Mouse (Mus musculus) erythroblast, adult 5-6 weeks (primary cell): ENCODE results near the gene Tgm2. TPM values are rescaled to one million over a fixed set of nuclear protein-coding genes. Genes with fewer than 3 reads are reported as not detected.

Experiments used
- ATAC-seq: replicated peaks from 2 replicates; pipeline ENCODE4 v1.8.0; 2016; ENCODE audit warnings: moderate number of reproducible peaks, mild to moderate bottlenecking, moderate TSS enrichment, inconsistent platforms; ENCODE audit not compliant: poor library complexity, low FRiP score, severe bottlenecking
- total RNA-seq, 2 experiments: library from RNA; stranded (forward) in 1 of 2; stranded (reverse) in 1 of 2; fragments of 150-400 nt in 1 of 2; fragments of 200-764, 138-1000 nt in 1 of 2; gene quantifications; 2 replicates each; pipeline versions ENCODE4 v1.2.3 to v1.2.4; 2015 to 2017; ENCODE audit warnings: low replicate concordance in 2 of 2

Gene Tgm2
- total RNA-seq, 2 experiments from 2014 or later, result 2.1 to 6.6 TPM

GRCm38 (mm10) chr2:158079843-158080395 lies 66.3 kb downstream of the Tgm2 start:
- ATAC-seq, result no peak; the same call in 1 of the 2 replicates

- no peak for ATAC-seq
Observed at GRCm38 (mm10) chr2:158078971-158079370, 67.3 kb downstream of the Tgm2 start.

GRCm38 (mm10) chr2:158077981-158078380 lies 68.3 kb downstream of the Tgm2 start:
- no peak for ATAC-seq

GRCm38 (mm10) chr2:158076690-158077089 lies 69.5 kb downstream of the Tgm2 start:
- no peak for ATAC-seq

- ATAC-seq, result no peak
Observed at GRCm38 (mm10) chr2:158074835-158075234, 71.4 kb downstream of the Tgm2 start.

- ATAC-seq, result no peak
Observed at GRCm38 (mm10) chr2:158071633-158071995, 74.6 kb downstream of the Tgm2 start.

- no peak for ATAC-seq
Observed at GRCm38 (mm10) chr2:158070885-158071632, 75.2 kb downstream of the Tgm2 start.

- ATAC-seq, result no peak
Observed at GRCm38 (mm10) chr2:158068444-158068971, 77.7 kb downstream of the Tgm2 start.

GRCm38 (mm10) chr2:158067260-158067824 lies 78.9 kb downstream of the Tgm2 start:
- ATAC-seq, result no peak

GRCm38 (mm10) chr2:158066456-158066855 lies 79.8 kb downstream of the Tgm2 start:
- no peak for ATAC-seq

Other genes with a start within 250 kb of the Tgm2 start
- gene Vstm2l, start 231.8 kb downstream of the Tgm2 start, total RNA-seq (2015; ENCODE audit: low replicate concordance), result not detected in 2 replicates
- not detected in 2 replicates for gene Vstm2l, start 231.8 kb downstream of the Tgm2 start, total RNA-seq (2017; ENCODE audit: low replicate concordance)
- 1.3 and 10.4 TPM in 2 replicates for gene Tti1, start 118.0 kb downstream of the Tgm2 start, total RNA-seq (2015; ENCODE audit: low replicate concordance)
- gene Tti1, start 118.0 kb downstream of the Tgm2 start, total RNA-seq (2017; ENCODE audit: low replicate concordance), result 9.5 and 12.6 TPM in 2 replicates
- 19.2 and 20.8 TPM in 2 replicates for gene Rprd1b, start 117.9 kb downstream of the Tgm2 start, total RNA-seq (2015; ENCODE audit: low replicate concordance)
- 25.5 and 31.2 TPM in 2 replicates for gene Rprd1b, start 117.9 kb downstream of the Tgm2 start, total RNA-seq (2017; ENCODE audit: low replicate concordance)
- gene D630003M21Rik, start 82.8 kb upstream of the Tgm2 start, total RNA-seq (2015; ENCODE audit: low replicate concordance), result not detected in 2 replicates
- gene D630003M21Rik, start 82.8 kb upstream of the Tgm2 start, total RNA-seq (2017; ENCODE audit: low replicate concordance), result not detected in 2 replicates
- gene Bpi, start 111.7 kb upstream of the Tgm2 start, total RNA-seq (2015; ENCODE audit: low replicate concordance), result not detected in 2 replicates
- not detected in 2 replicates for gene Bpi, start 111.7 kb upstream of the Tgm2 start, total RNA-seq (2017; ENCODE audit: low replicate concordance)
- 28.4 and 32.3 TPM in 2 replicates for gene Lbp, start 160.1 kb upstream of the Tgm2 start, total RNA-seq (2015; ENCODE audit: low replicate concordance)
- 10.5 and 23.2 TPM in 2 replicates for gene Lbp, start 160.1 kb upstream of the Tgm2 start, total RNA-seq (2017; ENCODE audit: low replicate concordance)
- not detected in 2 replicates for gene Snhg11, start 229.2 kb upstream of the Tgm2 start, total RNA-seq (2015; ENCODE audit: low replicate concordance)
- gene Snhg11, start 229.2 kb upstream of the Tgm2 start, total RNA-seq (2017; ENCODE audit: low replicate concordance), result 0.42 TPM in 1 of 2 replicates, not detected in the other